Mouse (Mus musculus) spleen, adult 2 months (tissue): ENCODE data around the gene Rapgef5.

Experiments
- CTCF ChIP-seq: fragments of 200-500 bp; IDR thresholded peaks from 2 replicates; pipeline ENCODE4 v1.5.1; 2011; ENCODE audit warnings: mild to moderate bottlenecking, inconsistent platforms; ENCODE audit not compliant: insufficient read depth, insufficient read length, insufficient replicate concordance; ENCODE audit errors: extremely low read depth
- POLR2A ChIP-seq: fragments of 200-500 bp; IDR thresholded peaks from 2 replicates; pipeline ENCODE4 v1.6.1; 2011; ENCODE audit warnings: low read depth, low read length, inconsistent platforms

DNA sequence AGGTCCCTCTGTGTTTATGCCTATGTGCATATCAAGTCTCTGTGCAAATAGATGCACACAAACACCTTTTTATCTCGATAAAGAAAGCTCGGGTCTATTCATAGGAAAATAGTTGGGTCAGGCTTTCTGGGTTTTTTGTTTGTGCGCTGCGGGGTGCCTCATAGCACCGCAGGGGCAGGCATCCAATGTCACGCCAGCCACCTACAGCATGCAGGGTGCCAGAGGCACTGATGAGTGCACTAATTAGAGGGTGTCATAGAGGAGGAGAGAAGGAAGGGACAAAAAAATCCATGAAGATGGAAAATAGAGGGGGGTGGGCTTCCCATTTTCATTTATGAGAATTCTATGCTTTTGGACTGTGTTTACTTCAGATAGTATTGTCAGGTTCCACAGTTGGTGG is 270.3 kb downstream of the Rapgef5 start:
- TF ChIP-seq CTCF: no peak
- TF ChIP-seq POLR2A: no peak
